ENCODE assay signal across 8 mouse cellular contexts in genomic region chr11:117786294-117786693, GRCm38 (mm10). TPM values are rescaled to one million over a fixed set of nuclear protein-coding genes. Genes with fewer than 3 reads are reported as not detected.
A peak's percentile ranks its signal among the peaks of the same experiment; 100 is the strongest.
DNase-seq lines count a peak whose midpoint lies in the region; ATAC-seq and TF ChIP-seq lines count a peak whose summit lies in the region.

No protein-coding gene starts in this region.

- no peak overlapping the region for H3K9ac ChIP-seq in forebrain, embryonic 14.5 days (ENCODE audit: low read length)
- no peak overlapping the region for H3K9ac ChIP-seq in midbrain, postnatal 0 days (replicated peaks; ENCODE audit: low read length, poor library complexity, severe bottlenecking)

- no peak overlapping the region for H3K4me2 ChIP-seq in forebrain, embryonic 14.5 days (ENCODE audit: low read length)
- no peak overlapping the region for H3K4me2 ChIP-seq in midbrain, postnatal 0 days (ENCODE audit: low read depth, low read length, poor library complexity, severe bottlenecking)

- peak; percentile 18; the same call in 1 of the 2 replicates for ATAC-seq in forebrain, embryonic 14.5 days
- no peak for ATAC-seq in midbrain, postnatal 0 days (ENCODE audit: low FRiP score)

- no peak overlapping the region for H3K4me3 ChIP-seq in gastrocnemius, adult 2 months
- no peak overlapping the region for H3K4me3 ChIP-seq in forebrain, embryonic 14.5 days (ENCODE audit: low read depth, low read length)
- H3K4me3 ChIP-seq in midbrain, postnatal 0 days (ENCODE audit: low read depth, low read length), result no peak overlapping the region

- no peaks in the 10 kb centered on the region for H3K9me3 ChIP-seq in forebrain, embryonic 14.5 days (replicated peaks; ENCODE audit: control insufficient read depth, low read length)
- H3K9me3 ChIP-seq in midbrain, postnatal 0 days (ENCODE audit: low read length), result no peaks in the 10 kb centered on the region

- peak; percentile 75 for DNase-seq in gastrocnemius, adult 2 months
- no peak for DNase-seq in gastrocnemius, postnatal 36 days
- DNase-seq in A20 (ENCODE audit: low read depth, low spot score), result peak; percentile 86
- DNase-seq in adrenal gland, postnatal 36 days, result peak; percentile 74 to 78
- peak; percentile 63 for DNase-seq in forebrain, embryonic 14.5 days (ENCODE audit: low spot score)
- peak; percentile 45 to 67 for DNase-seq in layer of hippocampus, adult 8-10 months (ENCODE audit: low spot score in 2 of 2)
- DNase-seq in midbrain, postnatal 0 days (ENCODE audit: low spot score), result peak; percentile 63
- DNase-seq in thymus, postnatal 4 days, result peak; percentile 86

- TF ChIP-seq CTCF in gastrocnemius, adult 2 months (IDR thresholded peaks at IDR 0.05), result peak; percentile 76
- peak; percentile 70 for TF ChIP-seq CTCF in midbrain, postnatal 0 days (IDR thresholded peaks at IDR 0.05)

- WGBS in forebrain, embryonic 14.5 days, result 5% methylated on average over 10 of the region's 10 CpGs
- WGBS in midbrain, postnatal 0 days, result 10% methylated on average over 10 of the region's 10 CpGs

- H3K27ac ChIP-seq in gastrocnemius, adult 2 months, result no peak overlapping the region
- H3K27ac ChIP-seq in forebrain, embryonic 14.5 days (ENCODE audit: low read depth, low read length), result no peak overlapping the region
- no peak overlapping the region for H3K27ac ChIP-seq in midbrain, postnatal 0 days (ENCODE audit: low read depth, low read length)

- H3K4me1 ChIP-seq in forebrain, embryonic 14.5 days (ENCODE audit: control insufficient read depth, insufficient read depth, low read length), result no peaks in the 10 kb centered on the region; the same call in 1 of the 2 replicates
- no peaks in the 10 kb centered on the region; the same call in 1 of the 2 replicates for H3K4me1 ChIP-seq in midbrain, postnatal 0 days (ENCODE audit: insufficient read depth, low read length)

- H3K36me3 ChIP-seq in forebrain, embryonic 14.5 days (ENCODE audit: control insufficient read depth, insufficient read depth, low read length), result no peaks in the 10 kb centered on the region
- no peaks in the 10 kb centered on the region for H3K36me3 ChIP-seq in midbrain, postnatal 0 days (ENCODE audit: insufficient read depth, low read length)

- peaks cover 25% of the 10 kb centered on the region; the same call in 1 of the 2 replicates for H3K27me3 ChIP-seq in forebrain, embryonic 14.5 days (replicated peaks; ENCODE audit: control insufficient read depth, insufficient read depth, low read length)
- H3K27me3 ChIP-seq in midbrain, postnatal 0 days (ENCODE audit: insufficient read depth, low read length), result peaks cover 14% of the 10 kb centered on the region

- intact Hi-C loops in gastrocnemius, adult 2 months (cut with DNase I), result loop anchor here (1.0 to 5.0 kb wide), 3 partner anchors 44 to 399 kb away; no protein-coding TSS in a partner anchor
- intact Hi-C loops in gastrocnemius, postnatal 36 days (cut with DNase I), result loop anchor here (2.0 kb wide), 1 partner anchor 401 kb away; no protein-coding TSS in a partner anchor

RNA-seq across cellular contexts. Expression of gene Tmc6, which starts 4.3 kb away (rescaled TPM):
- 1 to 10 TPM; 4.3 to 4.5 TPM for total RNA-seq in gastrocnemius, adult 2 months (2021)
- total RNA-seq in gastrocnemius, postnatal 36 days (2021), result 1 to 10 TPM; 5.8 to 5.9 TPM
- 10 to 100 TPM; 25.4 to 31.3 TPM for total RNA-seq in adrenal gland, postnatal 36 days (2021)
- 1.7 and 2.6 TPM in 2 replicates for polyA plus RNA-seq in forebrain, embryonic 14.5 days (2014; fragmentation: Nextera tagmentation; extraction: Ambion mirVana)
- 10 to 100 TPM; 11.6 to 27.6 (median 16.2) TPM for total RNA-seq in layer of hippocampus, adult 8-10 months (2022)
- total RNA-seq in midbrain, postnatal 0 days (2014; rRNA removed), result 2.8 and 3.9 TPM in 2 replicates
- 2.2 and 3.1 TPM in 2 replicates for polyA plus RNA-seq in midbrain, postnatal 0 days (2015; fragmentation: Nextera tagmentation; extraction: Ambion mirVana)

RNA-seq across cellular contexts. Expression of gene Tmc8, which starts 4.4 kb away (rescaled TPM):
- total RNA-seq in gastrocnemius, adult 2 months (2021), result 1 to 10 TPM; 1.0 TPM
- 1 to 10 TPM; 1.2 to 1.7 TPM for total RNA-seq in gastrocnemius, postnatal 36 days (2021)
- 1 to 10 TPM; 3.9 to 6.0 TPM for total RNA-seq in adrenal gland, postnatal 36 days (2021)
- polyA plus RNA-seq in forebrain, embryonic 14.5 days (2014; fragmentation: Nextera tagmentation; extraction: Ambion mirVana), result 0.29 and 0.68 TPM in 2 replicates
- 1 to 10 TPM in 2 of 4 experiments, under 1 TPM in 2; 0.52 to 1.5 (median 0.85) TPM for total RNA-seq in layer of hippocampus, adult 8-10 months (2022)
- 0.33 and 3.2 TPM in 2 replicates for total RNA-seq in midbrain, postnatal 0 days (2014; rRNA removed)
- polyA plus RNA-seq in midbrain, postnatal 0 days (2015; fragmentation: Nextera tagmentation; extraction: Ambion mirVana), result 0.79 and 1.2 TPM in 2 replicates

RNA-seq across cellular contexts. Expression of gene 6030468B19Rik, which starts 11.2 kb away (rescaled TPM):
- not detected for total RNA-seq in gastrocnemius, adult 2 months (2021)
- total RNA-seq in gastrocnemius, postnatal 36 days (2021), result not detected
- not detected for total RNA-seq in adrenal gland, postnatal 36 days (2021)
- polyA plus RNA-seq in forebrain, embryonic 14.5 days (2014; fragmentation: Nextera tagmentation; extraction: Ambion mirVana), result not detected in 2 replicates
- 1 to 10 TPM in 1 of 4 experiments, under 1 TPM in 2, not detected in 1; 0.61 to 1.2 (median 0.75) TPM for total RNA-seq in layer of hippocampus, adult 8-10 months (2022)
- not detected in 2 replicates for total RNA-seq in midbrain, postnatal 0 days (2014; rRNA removed)
- polyA plus RNA-seq in midbrain, postnatal 0 days (2015; fragmentation: Nextera tagmentation; extraction: Ambion mirVana), result not detected in 2 replicates

RNA-seq across cellular contexts. Expression of gene Gm20708, which starts 23.2 kb away (rescaled TPM):
- 1 to 10 TPM in 1 of 2 experiments, under 1 TPM in 1; 0.86 to 1.6 TPM for total RNA-seq in gastrocnemius, adult 2 months (2021)
- under 1 TPM; 0.57 to 0.89 TPM for total RNA-seq in gastrocnemius, postnatal 36 days (2021)
- total RNA-seq in adrenal gland, postnatal 36 days (2021), result under 1 TPM; 0.50 to 0.63 TPM
- polyA plus RNA-seq in forebrain, embryonic 14.5 days (2014; fragmentation: Nextera tagmentation; extraction: Ambion mirVana), result 0.41 and 1.3 TPM in 2 replicates
- 1 to 10 TPM in 3 of 4 experiments, not detected in 1; 1.7 to 2.2 (median 1.9) TPM for total RNA-seq in layer of hippocampus, adult 8-10 months (2022)
- total RNA-seq in midbrain, postnatal 0 days (2014; rRNA removed), result 2.4 TPM in 1 of 2 replicates, not detected in the other
- polyA plus RNA-seq in midbrain, postnatal 0 days (2015; fragmentation: Nextera tagmentation; extraction: Ambion mirVana), result 1.2 and 2.7 TPM in 2 replicates

RNA-seq across cellular contexts. Expression of gene Syngr2, which starts 23.2 kb away (rescaled TPM):
- total RNA-seq in gastrocnemius, adult 2 months (2021), result 100 to 1,000 TPM; 169 to 173 TPM
- 100 to 1,000 TPM; 155 to 161 TPM for total RNA-seq in gastrocnemius, postnatal 36 days (2021)
- total RNA-seq in adrenal gland, postnatal 36 days (2021), result 10 to 100 TPM; 80.4 to 97.8 TPM
- 19.2 and 20.7 TPM in 2 replicates for polyA plus RNA-seq in forebrain, embryonic 14.5 days (2014; fragmentation: Nextera tagmentation; extraction: Ambion mirVana)
- 10 to 100 TPM; 11.4 to 33.5 (median 24.5) TPM for total RNA-seq in layer of hippocampus, adult 8-10 months (2022)
- 18.8 and 25.3 TPM in 2 replicates for total RNA-seq in midbrain, postnatal 0 days (2014; rRNA removed)
- polyA plus RNA-seq in midbrain, postnatal 0 days (2015; fragmentation: Nextera tagmentation; extraction: Ambion mirVana), result 14.0 and 14.6 TPM in 2 replicates

Comparison
In these comparisons a context has a peak if more than half of its experiments do, and no peak if none do; other contexts are left out.
1. DNase-seq: peak in gastrocnemius, adult 2 months (single experiment), A20 (single experiment), adrenal gland, postnatal 36 days (2 of 2), forebrain, embryonic 14.5 days (single experiment), layer of hippocampus, adult 8-10 months (2 of 2), midbrain, postnatal 0 days (single experiment) and thymus, postnatal 4 days (single experiment); none in gastrocnemius, postnatal 36 days (0 of 2).